In the genomic region with DNA sequence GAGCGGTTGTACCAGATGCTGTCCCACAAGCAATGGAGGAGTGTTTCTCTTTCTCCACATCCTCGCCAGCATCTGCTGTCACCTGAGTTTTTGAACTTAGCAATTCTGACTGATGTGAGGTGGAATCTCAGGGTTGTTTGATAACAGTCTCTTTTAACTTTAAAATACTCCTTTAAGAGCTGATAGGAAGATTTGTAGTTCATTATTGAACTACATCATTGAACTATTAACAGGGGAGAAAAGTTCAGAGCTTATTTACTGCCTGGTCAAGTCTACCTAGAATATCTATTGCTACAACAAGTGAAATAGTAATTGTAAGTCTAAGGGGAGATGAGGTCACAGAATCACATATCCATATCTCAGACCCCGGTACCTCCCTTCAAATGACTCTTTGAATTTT, we compare ENCODE assay signal across 25 mouse cellular contexts. TPM values are rescaled to one million over a fixed set of nuclear protein-coding genes. Genes with fewer than 3 reads are reported as not detected.
"Had no signal": no experiment of that assay in that cellular context is flagged by ENCODE, and none has a peak within 500 bp of the region (broad histone marks: within the 10 kb centered on the region; RNA-seq: fewer than 3 reads in every experiment).

A gene (plus strand): TSS at position 301 of the 400 bp plus-strand sequence.

- H3K27me3 ChIP-seq: neural tube, embryonic 12.5 days; neural tube, embryonic 13.5 days; neural tube, embryonic 15.5 days; stomach, embryonic 15.5 days had no signal

- H3K4me3 ChIP-seq: neural tube, embryonic 12.5 days; neural tube, embryonic 13.5 days; neural tube, embryonic 15.5 days; stomach, embryonic 15.5 days had no signal

- H3K36me3 ChIP-seq: neural tube, embryonic 12.5 days; neural tube, embryonic 13.5 days; neural tube, embryonic 15.5 days; stomach, embryonic 15.5 days had no signal

- DNase-seq: retina, postnatal 1 day; right cerebral cortex, adult 18-20 months; right cerebral cortex, postnatal 14 days; right cerebral cortex, postnatal 25 days; right cerebral cortex, postnatal 4 days; spleen, adult 18-20 months; thymus, adult 18-20 months; thymus, adult 2 months; thymus, postnatal 14 days; thymus, postnatal 25 days; thymus, postnatal 36 days; thymus, postnatal 4 days had no signal

- H3K27ac ChIP-seq: neural tube, embryonic 12.5 days; neural tube, embryonic 13.5 days; neural tube, embryonic 15.5 days; stomach, embryonic 15.5 days; stomach, postnatal 0 days had no signal

- H3K4me1 ChIP-seq: neural tube, embryonic 12.5 days; neural tube, embryonic 13.5 days; neural tube, embryonic 15.5 days; stomach, embryonic 15.5 days had no signal

RNA-seq across cellular contexts. Expression of the gene that starts here (rescaled TPM):
- polyA plus RNA-seq: neural tube, embryonic 11.5 days; neural tube, embryonic 12.5 days; neural tube, embryonic 13.5 days; neural tube, embryonic 14.5 days; neural tube, embryonic 15.5 days; small intestine, adult 2 months; spleen, adult 2 months; stomach, embryonic 14.5 days; stomach, embryonic 15.5 days; stomach, embryonic 16.5 days; stomach, postnatal 0 days; thymus, adult 2 months; thymus, postnatal 0 days; urinary bladder, adult 2 months had no signal
